Mouse (Mus musculus): ENCODE data around the gene Tuba1b.

GRCm38 (mm10) chr15:98955324-98955723 lies 21.0 kb upstream of the Tuba1b start:
- TF ChIP-seq CTCF (IDR thresholded peaks at IDR 0.05; ENCODE audit: low read depth), result no peak
- TF ChIP-seq EP300 (IDR thresholded peaks at IDR 0.05; ENCODE audit: low read depth), result no peak

Data from heart, postnatal 0 days (tissue).